Mouse (Mus musculus): ENCODE data around the gene Trp53tg5.

GRCm38 (mm10) chr2:164423464-164423863 is 50.1 kb downstream of the Trp53tg5 start:
- TF ChIP-seq POLR2A (IDR thresholded peaks at IDR 0.05; ENCODE audit: borderline replicate concordance, extremely low read depth, low read depth, low read length) (no peak), CTCF (IDR thresholded peaks at IDR 0.05; ENCODE audit: insufficient read depth, low read length) (no peak)
